ENCODE assay signal across 16 mouse cellular contexts in genomic region chr3:47281783-47282182, GRCm38 (mm10).
"Had no signal": no experiment of that assay in that cellular context is flagged by ENCODE, and none has a peak within 500 bp of the region (broad histone marks: within the 10 kb centered on the region; RNA-seq: fewer than 3 reads in every experiment).

No protein-coding gene starts in this region.

- H3K9me3 ChIP-seq: limb, embryonic 13.5 days; liver, embryonic 15.5 days; neural tube, embryonic 15.5 days had no signal

- H3K4me3 ChIP-seq: limb, embryonic 13.5 days; liver, embryonic 15.5 days; myocyte; neural tube, embryonic 15.5 days had no signal

- ATAC-seq: lung, postnatal 0 days had no signal

- H3K27me3 ChIP-seq: limb, embryonic 13.5 days; liver, embryonic 15.5 days; neural tube, embryonic 15.5 days had no signal

- H3K4me2 ChIP-seq: limb, embryonic 13.5 days; liver, embryonic 15.5 days; midbrain, embryonic 11.5 days; neural tube, embryonic 15.5 days had no signal

- H3K9ac ChIP-seq: limb, embryonic 13.5 days; liver, embryonic 15.5 days; neural tube, embryonic 15.5 days had no signal

- H3K4me1 ChIP-seq: limb, embryonic 13.5 days; liver, embryonic 15.5 days had no signal

- DNase-seq: kidney, adult 9 months; kidney, postnatal 36 days; left cerebral cortex, postnatal 4 days; lung, adult 2 months; lung, postnatal 36 days; right cerebral cortex, postnatal 4 days; spleen, adult 18-20 months; thymus, adult 18-20 months; thymus, postnatal 14 days had no signal

- H3K36me3 ChIP-seq: limb, embryonic 13.5 days; liver, embryonic 15.5 days; neural tube, embryonic 15.5 days had no signal

- H3K27ac ChIP-seq: kidney, postnatal 0 days; limb, embryonic 13.5 days; liver, embryonic 15.5 days; neural tube, embryonic 15.5 days had no signal
